Mouse (Mus musculus): ENCODE measurements at regions not wholly inside any gene's neighbourhood (a gene's known extent, or its start where the extent isn't known, plus 50 kb on each side); places are given as distances from the start of the nearest gene placed in this dataset.

DNA sequence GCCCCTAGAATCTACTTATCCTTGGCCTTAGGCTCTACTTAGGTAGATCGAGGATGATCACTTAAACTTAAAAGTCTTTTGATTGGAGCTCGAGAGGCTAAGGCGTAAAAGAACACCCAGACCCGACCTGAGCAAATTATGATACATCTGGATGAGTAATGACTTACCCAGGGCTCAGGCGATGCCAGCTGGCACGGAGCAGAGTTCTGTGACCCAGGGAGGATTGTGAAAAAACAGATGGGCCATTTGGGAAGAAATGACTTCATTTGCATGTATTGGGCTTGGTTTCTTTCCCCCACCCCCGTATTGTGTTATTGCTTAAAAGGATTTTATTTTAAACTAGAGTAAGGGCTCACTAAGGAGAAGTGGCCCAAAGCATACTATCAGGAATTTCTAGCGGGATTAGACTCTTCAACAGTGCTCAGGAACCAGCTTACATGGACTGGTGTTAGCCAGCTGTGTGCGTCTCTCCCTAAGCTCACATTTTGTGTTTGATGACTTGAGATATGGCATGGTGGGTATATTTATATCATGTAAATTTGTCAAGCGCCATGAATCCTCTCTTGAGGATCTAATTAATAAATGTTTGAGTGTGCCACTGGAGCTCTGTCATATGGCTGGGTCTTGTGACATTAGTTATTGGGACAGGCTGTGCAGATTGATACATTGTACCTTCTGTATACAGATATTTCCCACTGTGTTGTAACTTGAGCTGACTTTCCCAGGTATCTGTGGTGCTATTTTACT is 1991.9 kb upstream of the 5930422O12Rik start:
- DNase-seq (ENCODE audit: low spot score): no peak
- no peak for ATAC-seq
- WGBS: 64% methylated on average over 10 of the region's 10 CpGs

GRCm38 (mm10) chr8:31444834-31445233 is 1983.7 kb upstream of the 5930422O12Rik start:
- no peak overlapping the region for H3K27ac ChIP-seq
- no peaks in the 10 kb centered on the region for H3K36me3 ChIP-seq (ENCODE audit: insufficient read depth, low read length)
- no peak overlapping the region for H3K9ac ChIP-seq (replicated peaks; ENCODE audit: low read length)
- no peak overlapping the region for H3K4me2 ChIP-seq (ENCODE audit: low read depth, low read length)
- no peaks in the 10 kb centered on the region for H3K27me3 ChIP-seq (ENCODE audit: insufficient read depth, low read length)
- 56% methylated on average over 1 of the region's 1 CpGs for WGBS
- ATAC-seq (no peak), DNase-seq (ENCODE audit: low spot score) (no peak)
- no peaks in the 10 kb centered on the region for H3K9me3 ChIP-seq (ENCODE audit: low read length)
- H3K4me3 ChIP-seq (ENCODE audit: low read length): no peak overlapping the region
- no peaks in the 10 kb centered on the region for H3K4me1 ChIP-seq (ENCODE audit: insufficient read depth, low read length)
- TF ChIP-seq CTCF (IDR thresholded peaks at IDR 0.05; ENCODE audit: low read depth): no peak

More for the DNA sequence above, 1991.9 kb upstream of the 5930422O12Rik start:
- Histone ChIP-seq H3K4me3 (ENCODE audit: low read length) (no peak overlapping the region), H3K27me3 (ENCODE audit: insufficient read depth, low read length) (no peaks in the 10 kb centered on the region), H3K9ac (replicated peaks; ENCODE audit: low read length) (no peak overlapping the region), H3K4me2 (ENCODE audit: low read depth, low read length) (no peak overlapping the region), H3K36me3 (ENCODE audit: insufficient read depth, low read length) (no peaks in the 10 kb centered on the region), H3K9me3 (ENCODE audit: low read length) (no peaks in the 10 kb centered on the region), H3K27ac (no peak overlapping the region), H3K4me1 (ENCODE audit: insufficient read depth, low read length) (no peaks in the 10 kb centered on the region)
- TF ChIP-seq CTCF (IDR thresholded peaks at IDR 0.05; ENCODE audit: low read depth): no peak

GRCm38 (mm10) chr8:31447984-31448383 is 1980.5 kb upstream of the 5930422O12Rik start:
- Histone ChIP-seq H3K27me3 (ENCODE audit: insufficient read depth, low read length) (no peaks in the 10 kb centered on the region), H3K4me3 (ENCODE audit: low read length) (no peak overlapping the region), H3K9ac (replicated peaks; ENCODE audit: low read length) (no peak overlapping the region), H3K4me2 (ENCODE audit: low read depth, low read length) (no peak overlapping the region), H3K27ac (no peak overlapping the region), H3K9me3 (ENCODE audit: low read length) (no peaks in the 10 kb centered on the region), H3K36me3 (ENCODE audit: insufficient read depth, low read length) (no peaks in the 10 kb centered on the region), H3K4me1 (ENCODE audit: insufficient read depth, low read length) (no peaks in the 10 kb centered on the region)
- WGBS: 69% methylated on average over 2 of the region's 2 CpGs
- no peak for TF ChIP-seq CTCF (IDR thresholded peaks at IDR 0.05; ENCODE audit: low read depth)
- no peak for DNase-seq (ENCODE audit: low spot score)
- ATAC-seq: no peak

DNA sequence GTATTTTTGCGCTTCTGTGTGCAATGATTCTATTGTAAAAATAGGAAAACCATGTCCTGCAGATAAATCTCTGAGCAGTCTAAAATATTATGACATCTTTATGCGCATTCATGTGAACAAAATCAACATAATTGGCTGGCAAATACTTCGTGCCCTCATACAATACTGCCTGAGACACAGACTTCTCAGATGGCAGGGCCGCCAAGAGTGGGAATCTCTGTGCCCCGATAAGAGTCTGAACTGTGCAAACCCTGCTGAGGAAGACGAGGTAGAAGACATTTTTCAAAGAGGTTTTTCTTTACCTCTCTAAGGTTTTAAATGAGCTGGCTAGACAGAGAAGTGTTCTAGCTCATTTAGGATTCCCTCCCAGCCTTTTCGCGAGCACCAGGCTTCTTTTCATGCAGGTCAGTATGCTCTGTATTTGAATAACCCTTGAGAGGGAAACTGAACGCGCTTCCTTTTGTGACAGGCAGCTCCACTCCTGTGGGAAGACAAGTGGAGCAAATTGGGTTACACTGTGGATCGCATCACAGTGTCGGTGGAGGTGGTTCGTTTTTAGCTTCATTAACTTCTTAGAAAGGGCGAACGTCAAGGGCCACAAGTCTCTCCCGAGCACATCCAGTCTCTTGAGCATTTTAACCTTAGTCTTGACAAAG is 1973.6 kb upstream of the 5930422O12Rik start:
- no peaks in the 10 kb centered on the region for H3K27me3 ChIP-seq (ENCODE audit: insufficient read depth, low read length)
- no peaks in the 10 kb centered on the region for H3K36me3 ChIP-seq (ENCODE audit: insufficient read depth, low read length)
- DNase-seq (ENCODE audit: low spot score) (peak; percentile 31), ATAC-seq (0 out of 2 replicates have a peak, but pooled peaks have one; percentile 38)
- H3K4me2 ChIP-seq (ENCODE audit: low read depth, low read length): peak overlapping the region; percentile 40
- no peak overlapping the region for H3K27ac ChIP-seq
- no peaks in the 10 kb centered on the region for H3K4me1 ChIP-seq (ENCODE audit: insufficient read depth, low read length)
- no peaks in the 10 kb centered on the region for H3K9me3 ChIP-seq (ENCODE audit: low read length)
- no peak overlapping the region for H3K4me3 ChIP-seq (ENCODE audit: low read length)
- 28% methylated on average over 16 of the region's 16 CpGs for WGBS
- TF ChIP-seq CTCF (IDR thresholded peaks at IDR 0.05; ENCODE audit: low read depth): no peak
- no peak overlapping the region for H3K9ac ChIP-seq (replicated peaks; ENCODE audit: low read length)

GRCm38 (mm10) chr8:31460349-31460748 is 1968.2 kb upstream of the 5930422O12Rik start:
- Histone ChIP-seq H3K4me1 (ENCODE audit: insufficient read depth, low read length) (no peaks in the 10 kb centered on the region), H3K4me3 (ENCODE audit: low read length) (no peak overlapping the region), H3K36me3 (ENCODE audit: insufficient read depth, low read length) (no peaks in the 10 kb centered on the region), H3K27me3 (ENCODE audit: insufficient read depth, low read length) (no peaks in the 10 kb centered on the region), H3K9me3 (ENCODE audit: low read length) (no peaks in the 10 kb centered on the region), H3K4me2 (ENCODE audit: low read depth, low read length) (no peak overlapping the region), H3K9ac (replicated peaks; ENCODE audit: low read length) (no peak overlapping the region), H3K27ac (no peak overlapping the region)
- ATAC-seq (peak; percentile 90), DNase-seq (ENCODE audit: low spot score) (peak; percentile 80)
- peak; percentile 65 for TF ChIP-seq CTCF (IDR thresholded peaks at IDR 0.05; ENCODE audit: low read depth)
- WGBS: 56% methylated on average over 3 of the region's 3 CpGs

Measured in hindbrain, postnatal 0 days (tissue).